Mouse (Mus musculus) left cerebral cortex, adult 11 months (tissue): ENCODE data around the gene D130040H23Rik.
"Not testable (repeated sequence)": the region's sequence is repeated elsewhere in the genome, so short reads cannot be mapped to it uniquely, and the experiment has no call there.

Experiments
- DNase-seq: peaks from one replicate; pipeline ENCODE4 v3.0.0; 2022; ENCODE audit warnings: low spot score

Gene D130040H23Rik

GRCm38 (mm10) chr8:69270386-69271202 is at the start of gene D130040H23Rik:
Gene D130040H23Rik, plus strand, starts transcription at chr8:69271080.
- DNase-seq, result peak; percentile 86

- DNase-seq, result no peak
Measured at GRCm38 (mm10) chr8:69242541-69242940, 28.3 kb upstream of the D130040H23Rik start.

DNA sequence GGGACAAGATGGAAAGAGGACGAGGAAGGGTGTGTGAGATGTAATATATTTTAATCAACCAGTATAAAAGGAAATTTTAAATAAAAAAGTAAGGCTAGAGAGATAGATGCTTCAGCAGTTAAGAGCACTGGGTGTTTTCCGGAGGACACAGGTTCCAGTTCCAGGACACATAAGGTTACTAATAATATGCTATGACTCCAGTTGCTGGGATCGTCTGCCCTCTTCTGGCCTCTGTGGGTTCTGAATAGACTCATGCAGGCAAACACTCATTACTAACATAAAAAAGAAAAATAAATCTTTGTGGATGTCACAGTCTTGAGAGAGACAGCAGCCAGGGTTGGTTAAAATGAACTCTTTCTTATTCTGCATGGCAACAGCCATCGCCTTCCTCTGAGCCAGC is 2.4 kb upstream of the D130040H23Rik start:
- DNase-seq, result no peak

DNA sequence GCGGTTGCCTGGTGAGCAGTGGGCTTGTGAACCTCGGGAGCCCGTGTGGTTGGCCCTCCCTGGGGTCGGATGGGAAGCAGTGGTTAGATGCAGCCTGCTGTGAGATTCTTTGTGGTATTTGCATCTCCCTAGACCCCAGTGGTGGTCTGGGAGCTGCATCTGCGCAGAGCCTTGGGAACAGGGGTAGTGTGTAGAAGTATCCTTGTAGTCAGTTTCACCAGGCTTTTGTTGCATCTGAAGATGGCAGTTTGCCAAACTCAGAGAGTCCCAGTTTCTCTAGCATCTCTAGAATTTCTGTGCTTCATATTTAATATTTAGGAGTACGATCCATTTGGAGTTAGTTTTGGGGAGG is 299 bp downstream of the D130040H23Rik start:
- no peak for DNase-seq

DNA sequence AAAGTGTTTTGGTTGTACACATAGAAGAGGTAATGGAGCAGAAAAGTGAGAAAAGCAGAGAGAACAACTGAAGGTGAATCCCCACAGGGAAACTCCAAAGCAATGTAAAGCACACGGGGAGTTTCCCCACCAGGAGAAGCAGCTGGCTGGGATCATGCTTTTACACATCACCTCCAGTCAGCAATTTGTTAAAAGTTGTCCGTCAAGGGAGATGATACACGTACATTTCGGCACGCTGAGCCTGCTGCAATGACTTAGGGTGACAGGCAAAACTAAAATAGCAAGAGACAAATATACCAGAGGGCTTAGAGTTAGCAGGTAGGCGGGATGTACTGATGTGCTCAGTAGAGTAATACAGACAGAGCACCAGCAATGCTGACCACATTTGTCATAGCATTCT is 1.6 kb downstream of the D130040H23Rik start:
- DNase-seq, result no peak

DNA sequence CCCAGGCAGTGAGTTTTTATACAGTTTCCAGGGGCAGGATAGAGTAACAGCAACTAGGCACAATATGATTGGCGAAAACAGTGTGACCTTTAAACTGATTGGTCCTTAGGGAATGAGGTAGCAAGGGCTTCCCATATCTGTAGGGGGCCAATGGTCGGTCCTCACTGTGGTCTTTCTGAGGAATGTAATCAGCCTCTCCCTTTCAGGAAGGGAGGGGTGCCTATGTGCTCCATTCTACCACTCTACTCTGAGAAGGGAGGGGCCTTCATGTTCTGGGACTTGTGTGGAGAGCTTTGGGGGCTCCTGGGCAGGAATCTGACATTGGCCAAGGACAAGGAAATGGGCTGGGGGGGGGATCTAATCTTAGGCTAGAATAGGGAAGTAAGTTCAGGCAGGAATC is 53.9 kb downstream of the D130040H23Rik start:
- DNase-seq, result no peak

DNA sequence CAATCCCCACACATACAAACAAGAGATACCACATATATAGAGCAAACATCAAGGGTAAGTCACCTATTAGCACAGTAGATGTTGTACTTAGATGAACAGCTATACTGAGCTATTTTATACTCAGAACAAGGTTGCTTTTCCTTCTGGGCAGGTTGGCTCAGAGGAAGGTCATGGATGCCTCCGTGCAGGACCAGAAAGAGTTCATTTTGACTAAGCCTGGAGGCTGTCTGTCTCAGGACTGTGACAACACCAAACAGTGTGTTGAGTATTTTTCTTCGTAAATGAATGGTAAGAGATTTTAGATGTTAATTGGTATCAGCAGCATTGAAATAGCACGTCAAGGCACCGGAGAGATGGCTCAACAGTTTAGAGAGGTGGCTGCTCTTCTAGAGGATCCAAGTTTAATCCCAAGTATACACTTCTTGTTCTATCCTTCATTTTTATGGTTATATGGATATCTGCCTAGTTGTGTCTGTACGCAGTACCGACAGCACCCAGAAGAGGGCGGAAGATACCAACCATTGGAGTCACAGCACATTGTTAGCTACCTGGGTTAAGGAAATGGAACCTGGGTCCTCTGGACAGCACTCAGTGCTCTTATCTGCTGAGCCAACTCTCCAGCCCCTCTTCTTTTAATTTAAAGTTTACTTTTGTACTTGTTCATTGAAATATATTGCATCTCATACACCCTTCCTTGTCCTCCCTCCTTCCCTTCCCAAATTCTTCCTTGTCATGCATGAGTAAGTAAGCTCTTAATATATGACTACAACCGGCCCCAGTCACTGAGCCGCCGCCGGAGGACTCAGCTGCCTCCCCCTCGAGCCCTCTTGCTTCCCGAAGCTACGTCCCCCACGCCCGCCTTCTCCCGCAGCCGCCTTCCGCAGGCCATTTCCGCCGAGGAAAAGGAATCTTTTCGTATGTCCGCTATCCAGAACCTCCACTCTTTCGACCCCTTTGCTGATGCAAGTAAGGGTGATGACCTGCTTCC is 57.7 kb downstream of the D130040H23Rik start:
- DNase-seq, result peak; percentile 83

DNA sequence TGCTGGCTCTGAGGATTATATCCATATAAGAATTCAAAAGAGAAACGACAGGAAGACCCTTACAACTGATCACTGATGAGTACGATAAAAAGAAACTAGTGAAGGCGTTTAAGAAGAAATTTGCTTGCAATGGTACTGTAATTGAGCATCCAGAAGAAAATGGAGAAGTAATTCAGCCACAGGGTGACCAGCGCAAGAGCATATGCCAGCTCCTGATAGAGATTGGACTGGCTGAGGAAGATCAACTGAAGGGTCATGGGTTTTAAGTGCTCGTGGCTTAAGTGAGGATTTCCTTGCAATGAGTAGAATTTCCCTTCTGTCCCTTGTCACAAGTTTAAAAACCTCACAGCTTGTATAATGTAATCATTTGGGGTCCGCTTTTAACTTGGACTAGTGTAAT is 58.4 kb downstream of the D130040H23Rik start:
- DNase-seq, result not testable (repeated sequence)
